Mouse (Mus musculus) frontal cortex, adult 2 months (tissue): ENCODE results near the gene Glt28d2. TPM values are rescaled to one million over a fixed set of nuclear protein-coding genes. Genes with fewer than 3 reads are reported as not detected.

Experiments used
- DNase-seq, 2 experiments: peaks; one replicate each; pipeline ENCODE4 v3.0.0; 2022; ENCODE audit warnings: low spot score in 1 of 2; ENCODE audit errors: extremely low spot score in 1 of 2
- polyA plus RNA-seq: library from polyadenylated mRNA; depleted of rRNA; stranded (reverse); fragments of >200 nt; gene quantifications from 2 replicates; pipeline ENCODE4 v1.2.3, GENCODE M21; 2012

Glt28d2 gene
- polyA plus RNA-seq, 1 experiment, result 0.84 TPM

DNA sequence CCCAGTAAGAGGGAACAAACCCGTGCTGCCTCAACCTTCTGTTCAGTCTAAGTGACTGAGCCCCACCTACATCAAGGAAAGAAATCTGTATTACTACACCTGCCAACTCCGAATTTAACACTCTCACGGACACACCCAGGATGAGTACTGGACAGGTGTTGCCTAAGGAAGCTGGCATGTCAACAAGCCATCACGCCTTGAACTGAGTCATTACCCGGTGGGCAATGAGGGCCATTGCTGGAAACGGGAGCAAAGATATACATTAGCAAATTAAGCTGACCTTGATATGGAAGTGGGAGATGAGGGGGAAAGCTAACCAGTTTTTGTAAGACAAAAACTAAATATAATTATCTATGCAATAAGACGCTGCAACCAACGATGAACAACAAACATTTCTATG is 7.2 kb downstream of the Glt28d2 start:
- DNase-seq, result no peak

GRCm38 (mm10) chr3:85878911-85879310 is 8.4 kb downstream of the Glt28d2 start:
- no peak for DNase-seq

- DNase-seq, result no peak
Observed at GRCm38 (mm10) chr3:85863996-85864395, 23.3 kb downstream of the Glt28d2 start.

- DNase-seq, result no peak
Observed at GRCm38 (mm10) chr3:85862886-85863285, 24.4 kb downstream of the Glt28d2 start.

- no peak for DNase-seq
Observed at GRCm38 (mm10) chr3:85860996-85861395, 26.3 kb downstream of the Glt28d2 start.

DNA sequence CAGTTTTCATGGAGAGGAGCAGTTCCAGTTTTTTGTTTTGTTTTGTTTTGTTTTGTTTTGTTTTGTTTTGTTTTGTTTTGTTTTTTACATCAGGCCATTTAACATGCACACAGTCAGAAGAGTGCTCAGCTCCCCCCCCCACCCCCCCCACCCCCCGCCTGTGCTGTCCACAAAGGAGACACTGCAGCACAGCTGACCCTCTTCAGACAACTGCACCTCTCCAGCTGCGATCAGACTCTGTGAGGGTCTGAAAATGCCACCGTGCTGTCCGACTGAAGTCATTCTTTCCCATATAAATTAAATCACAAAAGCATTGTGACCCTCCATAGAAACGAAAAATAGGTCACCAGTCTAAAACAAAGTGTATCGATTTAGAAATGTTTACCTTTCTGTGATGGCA is 28.0 kb downstream of the Glt28d2 start:
- DNase-seq, result no peak

DNA sequence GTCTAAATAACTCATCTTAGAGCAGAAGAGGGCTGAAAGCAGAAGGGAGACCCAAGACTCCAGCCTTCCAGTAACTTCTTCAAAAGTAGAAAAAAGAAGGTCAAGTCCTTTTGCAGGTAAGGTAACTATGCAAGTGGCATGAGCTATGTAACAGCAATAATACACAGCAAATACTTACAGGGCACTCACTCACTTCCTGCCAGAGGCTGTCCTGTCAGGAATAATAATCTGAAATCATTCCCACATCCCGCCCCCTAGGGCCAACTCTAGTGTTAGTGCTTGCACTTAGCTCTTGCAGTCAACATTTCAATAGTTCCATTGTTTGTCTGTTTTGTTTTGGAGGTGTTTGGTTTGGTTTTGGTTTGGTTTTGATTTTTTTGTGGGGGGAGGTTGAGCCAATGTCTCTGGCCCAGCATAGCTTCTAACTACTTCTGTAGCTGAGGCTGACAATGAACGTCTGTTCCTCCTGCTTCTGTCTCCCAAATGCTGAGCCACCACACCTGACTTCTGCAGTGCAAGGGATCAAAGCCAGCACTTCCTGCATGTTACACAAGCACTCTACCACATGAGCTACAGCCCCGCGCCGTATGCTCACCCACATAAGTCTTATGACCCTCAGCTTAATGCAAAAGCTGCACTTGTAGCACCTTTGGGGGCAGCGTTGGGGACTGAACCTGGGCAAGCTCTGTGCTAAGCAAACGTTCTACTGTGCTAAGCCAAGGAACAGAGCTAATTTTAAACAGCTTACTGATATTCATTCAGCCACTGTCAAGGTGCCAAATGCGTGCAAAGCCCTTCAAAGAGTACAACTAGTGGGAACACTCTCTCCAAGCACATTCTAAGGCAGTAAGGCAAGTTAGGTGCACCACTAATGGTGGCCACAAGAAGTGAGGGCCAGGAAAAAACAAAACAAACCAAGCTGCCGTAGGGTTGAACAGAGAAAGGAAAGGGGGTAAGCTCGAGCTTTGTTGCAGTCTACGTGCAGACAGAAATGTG is 28.9 kb downstream of the Glt28d2 start:
- DNase-seq, result no peak

GRCm38 (mm10) chr3:85857083-85857482 is 30.2 kb downstream of the Glt28d2 start:
- DNase-seq, result no peak

GRCm38 (mm10) chr3:85855947-85856346 is 31.4 kb downstream of the Glt28d2 start:
- DNase-seq, result no peak

DNA sequence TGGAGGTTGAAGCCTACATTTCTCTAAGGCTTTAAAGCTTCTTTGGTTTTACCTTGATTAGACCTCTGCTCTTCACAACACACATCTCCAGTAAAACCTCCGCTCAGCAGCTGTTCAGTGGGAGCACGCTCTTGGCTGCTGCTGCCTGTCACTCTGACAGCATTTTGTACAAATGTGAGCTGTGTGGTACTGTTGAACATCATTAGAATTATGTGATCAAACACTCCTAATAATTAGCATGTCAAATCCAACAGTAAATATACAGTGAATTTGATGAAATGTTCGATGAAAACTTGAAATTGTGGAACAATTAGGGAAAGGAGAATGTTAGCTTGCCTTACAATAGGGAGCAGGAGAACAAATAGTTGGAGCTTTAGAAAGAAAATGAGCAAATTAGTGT is 32.3 kb downstream of the Glt28d2 start:
- DNase-seq, result no peak

DNA sequence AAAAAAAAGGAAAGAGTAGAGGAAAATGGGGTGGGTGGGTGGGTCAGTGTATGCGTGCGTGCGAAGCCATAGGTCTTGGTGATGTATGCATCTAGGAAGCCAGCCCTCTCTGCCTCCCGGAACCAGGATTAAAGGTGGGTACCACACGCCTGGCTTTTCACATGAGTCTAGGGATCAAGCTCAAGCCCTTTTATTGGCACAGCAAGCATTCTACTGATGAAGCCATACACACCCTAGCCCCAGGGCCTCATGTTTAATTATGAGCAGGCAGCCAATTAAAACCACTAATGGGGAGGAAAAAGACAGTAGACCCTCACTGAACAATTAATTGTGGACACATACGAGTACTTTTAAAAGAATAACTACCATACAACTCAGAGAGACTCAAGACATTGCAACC is 33.2 kb downstream of the Glt28d2 start:
- DNase-seq, result no peak

GRCm38 (mm10) chr3:85853715-85854114 is 33.6 kb downstream of the Glt28d2 start:
- no peak for DNase-seq

GRCm38 (mm10) chr3:85850079-85850478 is 37.2 kb downstream of the Glt28d2 start:
- no peak for DNase-seq

DNA sequence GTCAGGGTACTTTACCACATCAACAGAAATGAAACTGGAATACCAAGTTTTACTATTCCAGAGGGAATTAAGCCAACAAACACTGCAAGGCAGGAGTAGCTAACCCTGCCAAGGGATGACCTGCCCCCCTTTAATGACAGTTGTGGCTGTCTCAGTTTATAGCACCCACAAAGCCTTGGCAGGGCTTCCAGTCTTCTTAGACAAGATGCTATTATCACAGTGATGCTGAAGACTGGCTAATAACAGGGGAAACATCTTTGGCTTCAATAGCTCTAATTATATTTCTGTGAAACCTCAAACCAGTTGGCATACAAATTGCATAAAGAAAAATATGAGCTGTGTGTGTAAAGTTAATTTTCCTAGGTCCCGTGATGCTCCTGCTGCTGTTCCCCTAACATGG is 41.0 kb downstream of the Glt28d2 start:
- no peak for DNase-seq

DNA sequence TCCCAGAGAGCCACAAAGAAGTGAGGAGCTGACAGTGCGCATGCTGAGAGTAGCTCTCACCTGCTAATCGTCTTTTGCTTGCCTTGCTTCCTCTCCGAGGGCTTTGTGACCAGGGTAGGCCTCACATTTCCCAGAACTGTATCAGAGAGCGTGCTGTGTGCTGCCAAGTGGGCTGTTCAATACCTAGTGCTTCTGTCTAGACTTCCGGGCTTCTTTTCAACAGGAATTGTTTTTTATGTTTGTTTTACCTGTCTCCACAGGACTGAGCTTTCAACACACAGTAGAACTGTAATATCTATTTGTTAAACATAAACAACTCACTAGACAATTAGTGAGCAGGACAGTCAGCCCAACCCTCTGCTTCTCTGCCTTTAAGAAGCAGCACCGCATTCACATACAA is 42.0 kb downstream of the Glt28d2 start:
- DNase-seq, result no peak

DNA sequence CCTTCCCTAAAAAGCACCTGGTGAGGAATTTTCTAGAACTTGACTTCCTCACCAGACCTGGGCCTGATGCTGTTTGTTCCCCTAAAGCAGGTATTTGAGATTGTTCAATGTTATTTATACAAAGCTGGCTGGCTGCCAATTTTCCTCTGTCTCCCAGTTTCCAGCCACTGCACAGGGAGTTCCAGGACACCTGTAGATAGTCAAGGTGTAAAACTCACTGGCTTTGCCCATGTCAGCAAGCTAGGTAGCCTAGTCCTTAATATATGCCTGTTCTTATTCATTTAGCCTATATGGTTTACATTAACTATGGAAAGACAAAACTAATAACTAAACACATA is 44.5 kb downstream of the Glt28d2 start:
- no peak for DNase-seq

DNA sequence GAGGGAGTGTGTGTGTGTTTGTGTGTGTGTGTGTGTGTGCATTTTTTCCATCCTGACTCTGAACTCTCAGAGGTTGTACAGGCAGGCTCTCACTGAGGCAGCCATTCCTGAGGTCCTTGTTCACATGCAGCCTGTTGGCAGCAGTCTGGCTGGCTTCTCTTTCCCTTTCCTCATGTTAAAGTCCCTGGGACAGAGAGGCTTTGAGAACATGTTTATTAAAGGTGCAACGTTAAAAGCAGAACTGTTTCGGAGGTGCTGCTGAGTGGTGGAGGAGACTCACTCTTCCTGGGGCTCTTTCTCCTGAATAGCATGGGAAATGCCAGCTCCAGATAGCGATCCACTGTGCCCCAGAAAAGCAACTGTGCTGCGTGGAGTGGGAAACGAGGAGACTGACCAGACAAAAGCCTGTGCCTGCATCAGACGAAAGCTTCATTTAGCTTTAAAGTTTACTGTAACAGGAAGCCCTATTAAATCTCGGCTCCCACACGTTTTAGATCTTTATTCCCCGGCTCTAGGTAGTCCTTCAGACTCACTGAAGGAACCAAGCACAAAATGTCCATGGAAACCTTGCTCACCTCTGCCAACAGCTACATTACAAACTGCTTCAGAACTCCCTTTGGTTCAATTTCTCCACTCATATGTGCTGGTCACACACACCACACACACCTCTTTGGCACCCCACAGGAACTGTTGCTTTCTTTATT is 45.0 kb downstream of the Glt28d2 start:
- peak in 1 of 2 experiments; percentile 18 for DNase-seq

DNA sequence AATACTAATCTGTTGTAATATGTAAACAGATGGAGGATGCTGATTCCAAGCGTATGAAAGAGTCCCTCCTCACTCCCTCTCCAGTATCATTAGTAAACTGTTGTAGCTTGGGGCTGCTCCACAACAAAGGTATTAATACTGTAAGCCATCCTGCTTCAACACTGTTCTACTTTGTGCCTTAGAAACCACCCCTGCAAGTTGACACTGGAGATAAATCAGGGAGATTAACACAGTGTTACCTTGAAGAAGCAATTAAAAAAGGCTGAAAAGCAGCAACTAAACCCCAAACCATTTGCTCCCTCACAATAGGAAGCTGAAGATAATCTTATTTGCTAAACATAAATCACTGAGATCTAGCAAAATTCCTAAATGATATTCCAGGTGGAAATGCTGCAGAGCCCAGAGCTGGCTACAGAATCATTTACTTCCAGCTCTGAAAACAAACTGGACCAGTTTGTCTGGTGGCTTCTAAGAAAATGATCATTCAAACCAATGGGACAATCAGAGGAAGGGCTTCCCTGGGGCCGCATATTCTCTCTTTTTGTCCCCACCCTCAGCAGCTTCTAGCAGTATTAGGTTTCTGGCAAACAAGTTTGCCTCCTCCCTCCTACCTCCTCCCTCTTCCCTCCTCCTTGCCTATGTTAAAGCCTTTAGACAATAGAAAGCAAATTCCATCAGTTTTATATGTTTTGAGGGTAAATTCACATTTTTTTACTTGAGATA is 45.7 kb downstream of the Glt28d2 start:
- DNase-seq, result no peak

DNA sequence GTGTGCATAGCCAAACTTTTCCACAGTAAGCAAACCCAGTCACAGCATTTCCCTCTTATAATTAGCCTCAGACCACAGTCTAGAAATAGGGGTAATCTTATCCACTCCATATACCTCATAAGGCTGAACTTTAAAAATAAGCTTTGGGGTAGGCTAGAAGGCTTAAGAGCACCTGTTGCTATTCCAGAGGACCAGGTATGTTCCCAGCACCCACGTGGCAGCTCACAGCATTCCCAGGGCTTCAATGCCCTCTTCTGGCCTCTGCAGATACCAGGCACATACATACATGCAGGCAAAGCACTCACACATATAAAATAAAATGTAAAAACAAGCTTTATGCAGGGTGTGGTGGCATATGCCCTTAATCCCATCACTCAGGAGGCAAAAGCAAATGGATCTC is 53.7 kb downstream of the Glt28d2 start:
- no peak for DNase-seq

DNA sequence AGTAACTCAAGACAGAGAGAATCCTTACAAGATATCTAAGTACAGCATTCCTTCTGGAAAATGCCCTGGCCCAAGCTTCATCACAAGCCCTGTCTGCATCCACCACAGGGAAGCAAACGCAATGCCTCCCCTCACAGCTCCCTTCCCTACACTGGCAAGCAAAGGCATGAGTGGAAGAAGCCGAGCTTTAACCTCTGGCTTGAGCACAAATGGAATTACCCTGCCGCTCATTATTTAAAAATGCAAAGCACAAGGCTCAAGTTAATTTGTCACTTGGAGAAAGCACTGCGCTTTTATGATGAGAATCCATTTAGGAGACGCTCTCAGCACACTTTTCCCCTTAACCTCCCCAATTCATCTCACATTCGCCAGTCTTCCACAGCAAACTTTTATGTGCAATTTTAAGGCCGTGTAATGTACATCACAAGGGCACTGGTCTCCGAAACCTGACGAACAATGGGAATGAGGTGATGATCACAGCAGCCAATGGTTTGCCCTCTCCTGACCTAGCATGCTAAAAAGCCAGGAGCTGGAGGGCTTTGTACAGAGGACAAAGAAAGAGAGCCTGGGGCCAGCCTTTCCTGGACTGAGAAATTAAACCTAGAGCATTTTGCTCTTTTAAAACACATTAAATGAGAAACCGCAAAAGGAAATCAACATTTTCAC is 54.7 kb downstream of the Glt28d2 start:
- DNase-seq, result no peak

GRCm38 (mm10) chr3:85831785-85832184 is 55.5 kb downstream of the Glt28d2 start:
- DNase-seq, result no peak
